Mouse (Mus musculus) skeletal muscle tissue, adult 2 months (tissue): ENCODE measurements at regions not wholly inside any gene's neighbourhood (a gene's known extent, or its start where the extent isn't known, plus 50 kb on each side); places are given as distances from the start of the nearest gene placed in this dataset.

Experiments
- DNase-seq: peaks from one replicate; pipeline ENCODE4 v3.0.0-alpha.2; 2012; ENCODE audit warnings: low read depth, low spot score

DNA sequence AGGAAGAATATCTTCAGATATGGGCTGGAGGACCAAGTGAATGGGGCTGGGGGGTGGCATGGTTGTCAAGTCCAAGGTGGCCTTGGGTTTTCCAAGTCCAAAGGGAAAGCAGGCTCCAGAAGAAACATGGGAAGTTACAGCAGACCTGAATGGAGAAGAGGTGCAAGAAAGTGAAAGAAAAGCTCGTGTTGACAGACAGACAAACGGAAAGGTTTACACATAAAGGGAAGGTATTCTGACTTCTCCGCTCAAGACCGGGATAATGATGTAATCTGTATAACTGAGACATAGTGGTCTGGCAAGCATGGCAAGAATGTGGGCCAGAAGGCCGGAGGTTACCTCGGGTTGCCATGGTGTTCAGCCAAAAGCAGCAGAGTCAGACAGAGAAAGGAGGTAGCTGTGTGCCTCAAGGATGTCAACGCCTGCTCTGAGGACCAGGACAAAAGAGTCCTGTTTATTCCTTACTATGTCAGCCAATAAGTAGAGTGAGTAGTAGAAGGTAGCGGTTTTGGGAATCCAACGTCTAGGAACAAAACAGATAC is 50.8 kb upstream of the Elk3 start:
- no peak for DNase-seq

DNA sequence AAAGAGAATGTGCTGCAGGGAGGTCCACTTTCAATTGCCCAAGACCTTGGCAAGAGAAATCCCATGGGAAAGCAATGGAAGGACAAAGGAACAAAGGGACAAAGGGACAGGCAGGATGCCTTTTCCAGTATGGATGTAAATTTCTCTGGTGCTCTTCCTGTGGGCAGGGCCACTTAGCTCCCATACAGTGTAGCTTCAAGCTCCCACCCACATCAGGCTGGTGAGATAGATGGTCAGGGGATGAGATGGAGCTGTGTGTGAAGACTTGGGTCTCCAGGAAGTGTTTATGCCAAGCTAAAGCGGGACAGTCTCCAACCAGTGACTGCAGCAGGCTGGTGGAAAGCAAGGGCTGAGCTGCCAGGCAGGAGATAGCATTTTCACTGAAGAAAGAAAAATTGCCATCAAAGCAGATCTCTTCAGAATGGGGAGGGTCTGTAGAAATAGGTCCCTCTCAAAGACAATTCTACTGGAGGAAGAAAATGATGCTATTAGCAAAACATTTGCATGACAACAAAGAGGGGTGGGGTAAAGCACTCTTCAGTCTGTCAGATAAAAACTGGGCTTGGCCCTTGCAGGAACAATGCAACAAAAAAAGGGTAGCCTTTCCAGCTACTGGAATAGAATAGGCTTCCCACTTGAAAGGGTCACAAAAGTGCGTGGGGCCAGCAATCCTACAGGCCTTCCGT is 53.3 kb upstream of the Elk3 start:
- no peak for DNase-seq

DNA sequence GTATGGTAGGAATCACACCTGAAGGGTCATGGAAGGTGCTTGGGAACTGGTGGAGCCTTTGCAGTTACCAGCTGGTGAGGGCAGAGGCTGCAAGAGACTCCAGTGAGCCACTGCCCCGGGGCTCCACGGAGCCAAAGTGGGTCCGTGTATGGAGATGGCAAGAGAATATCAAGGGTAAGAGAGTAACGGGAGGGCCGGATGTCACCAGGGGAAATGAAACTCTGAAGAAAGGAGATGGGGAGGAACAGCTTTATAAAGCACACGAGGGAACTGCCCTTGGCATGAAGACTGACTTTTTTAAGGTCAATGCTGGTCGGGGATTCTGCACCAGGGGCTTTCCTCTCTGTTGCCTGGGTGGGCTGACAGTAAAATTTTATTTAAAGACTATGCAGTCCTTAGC is 53.9 kb upstream of the Elk3 start:
- DNase-seq, result peak; percentile 18

DNA sequence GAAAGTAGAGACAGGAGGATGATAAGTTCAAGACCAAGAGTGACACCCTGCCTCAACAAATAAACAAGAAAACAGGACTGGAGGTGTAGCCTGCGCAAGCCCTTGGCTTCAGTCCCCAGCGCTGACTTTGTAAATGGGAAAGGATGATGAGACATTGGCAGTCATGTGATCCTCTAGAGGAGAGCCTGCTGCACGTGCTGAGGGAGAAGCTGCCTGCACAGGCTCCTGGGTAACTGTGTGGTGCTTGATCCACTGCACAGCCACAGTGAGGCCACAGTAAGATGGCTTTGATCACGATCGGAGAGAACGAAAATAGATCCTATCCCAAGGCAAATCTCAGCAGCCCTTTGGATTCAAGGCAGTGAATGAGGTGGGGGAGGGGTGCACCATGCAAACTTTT is 54.4 kb upstream of the Elk3 start:
- no peak for DNase-seq

DNA sequence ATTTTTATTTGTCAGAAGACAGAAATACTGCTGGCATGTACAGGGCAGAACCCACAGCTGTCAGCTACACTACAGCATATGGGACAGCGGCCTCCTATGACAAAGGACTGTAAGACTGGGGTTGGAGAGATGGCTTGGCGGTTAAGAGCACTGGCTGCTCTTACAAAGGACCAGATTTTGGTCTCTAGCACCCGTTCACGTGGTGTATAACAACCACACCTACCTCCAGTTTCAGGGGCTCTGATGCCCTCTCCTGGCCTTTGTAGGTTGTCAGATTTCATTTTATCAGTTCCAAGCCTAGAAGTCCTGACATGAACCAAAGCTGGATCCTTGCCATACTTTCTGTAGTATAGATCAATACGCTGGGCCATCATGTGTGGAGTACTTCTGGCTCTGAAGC is 54.9 kb upstream of the Elk3 start:
- DNase-seq, result no peak

DNA sequence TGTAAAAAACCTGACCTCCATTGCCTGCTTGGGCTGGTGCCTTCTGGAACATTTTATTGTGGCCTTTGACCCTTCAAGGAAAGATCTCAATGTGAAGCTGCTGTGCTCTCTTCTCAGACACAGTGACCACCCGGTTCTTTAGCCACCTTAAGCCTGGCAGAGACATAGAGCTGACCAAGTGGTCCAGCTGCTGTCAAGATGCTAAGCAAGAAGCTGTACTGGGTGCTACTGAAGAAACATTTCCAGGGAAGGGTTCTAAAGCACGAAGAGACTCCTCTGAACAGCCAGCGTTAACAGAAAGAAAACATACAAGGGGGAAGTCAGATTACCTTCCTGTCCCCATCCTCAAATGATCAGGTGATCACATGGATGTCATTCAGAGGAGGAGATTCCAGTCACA is 58.8 kb upstream of the Elk3 start:
- no peak for DNase-seq

DNA sequence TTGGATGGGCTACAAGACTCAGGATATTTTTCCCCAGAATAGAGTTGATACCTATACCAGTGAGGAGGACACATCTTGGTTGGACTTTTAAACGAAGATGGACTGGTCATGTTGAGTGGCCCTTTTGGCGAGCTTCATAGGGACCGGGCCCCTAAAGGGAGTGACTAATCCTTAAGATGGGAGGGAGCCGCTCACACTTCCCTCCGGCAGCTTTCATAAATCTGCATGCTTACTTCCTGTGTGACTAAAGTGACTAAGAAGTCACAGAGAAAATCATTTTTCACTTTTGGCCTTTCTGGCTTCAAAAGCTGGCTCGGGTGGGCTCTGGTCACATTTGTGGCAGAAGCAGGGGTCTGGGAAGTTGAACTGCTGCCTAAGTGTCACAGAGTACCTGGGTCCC is 59.4 kb upstream of the Elk3 start:
- no peak for DNase-seq

DNA sequence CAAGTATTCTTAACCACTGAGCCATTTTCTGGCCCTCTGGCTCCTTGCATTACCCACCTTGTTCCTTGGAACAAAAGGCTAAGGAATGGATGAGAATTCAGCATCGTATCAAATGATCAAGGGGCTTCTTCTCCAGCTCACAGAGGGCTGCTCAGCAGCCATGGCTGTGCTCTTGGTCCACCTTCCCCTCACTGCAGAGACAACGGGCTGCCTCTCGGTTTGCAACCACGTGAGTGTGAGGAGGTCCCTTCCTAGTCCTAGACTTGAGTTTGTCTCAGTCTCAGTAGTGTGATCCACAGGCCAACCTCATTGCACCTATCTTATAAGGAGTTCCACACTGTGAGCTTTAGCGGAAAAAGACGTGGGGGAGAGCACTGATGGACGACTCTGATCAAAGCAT is 61.3 kb upstream of the Elk3 start:
- DNase-seq, result no peak

DNA sequence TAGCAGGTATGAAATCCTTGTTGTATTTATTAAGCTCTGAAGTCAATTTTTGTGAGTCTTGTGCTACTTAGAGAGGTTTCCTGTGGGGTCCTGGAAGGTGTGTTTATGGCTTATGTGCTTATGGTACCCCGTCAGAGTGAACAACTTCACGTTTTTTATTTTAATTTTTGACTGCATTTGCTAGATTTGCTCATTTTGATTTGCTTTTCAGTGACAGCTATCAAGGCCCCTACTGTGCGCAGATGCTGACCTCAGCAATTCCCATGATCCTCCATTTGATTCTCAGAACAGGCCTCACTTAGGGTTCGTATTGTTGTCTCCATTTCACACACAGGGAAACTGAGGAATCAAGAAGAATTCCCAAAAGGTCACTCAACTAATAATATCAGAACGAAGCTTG is 62.3 kb upstream of the Elk3 start:
- DNase-seq, result no peak

DNA sequence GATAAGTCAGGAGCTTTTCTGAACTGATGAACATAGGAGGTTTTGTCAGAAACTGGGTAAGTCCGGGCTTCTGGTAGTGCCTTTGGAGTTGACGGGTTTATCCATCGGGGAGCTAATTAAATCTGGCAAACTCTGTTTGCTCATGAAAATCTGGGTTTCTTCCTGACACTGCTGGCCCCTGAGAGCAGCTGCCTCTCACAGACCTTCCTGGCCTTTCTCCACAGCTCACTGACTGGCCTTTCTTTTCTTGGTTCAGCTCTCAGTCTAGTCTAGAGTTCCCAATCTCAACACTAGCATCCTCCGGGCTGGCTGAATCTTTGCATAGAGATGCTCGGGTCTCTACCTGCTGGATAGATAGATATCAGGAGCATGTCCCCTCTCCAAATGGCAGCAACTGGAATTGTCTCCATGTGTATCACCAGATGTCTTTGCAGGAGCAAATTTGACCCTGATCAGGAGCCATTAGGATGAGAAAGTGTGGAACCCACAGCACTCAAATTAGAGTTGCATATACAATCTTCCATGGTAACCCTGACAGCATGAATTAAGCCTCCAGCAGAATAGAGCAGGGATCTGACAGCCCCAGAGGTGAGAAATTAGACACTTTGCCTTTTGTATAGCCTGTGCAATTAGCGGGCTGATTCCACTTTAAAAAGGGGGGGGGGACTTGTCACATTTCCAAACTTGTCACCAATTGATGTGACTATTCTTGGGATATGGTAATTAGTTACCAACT is 63.2 kb upstream of the Elk3 start:
- no peak for DNase-seq

DNA sequence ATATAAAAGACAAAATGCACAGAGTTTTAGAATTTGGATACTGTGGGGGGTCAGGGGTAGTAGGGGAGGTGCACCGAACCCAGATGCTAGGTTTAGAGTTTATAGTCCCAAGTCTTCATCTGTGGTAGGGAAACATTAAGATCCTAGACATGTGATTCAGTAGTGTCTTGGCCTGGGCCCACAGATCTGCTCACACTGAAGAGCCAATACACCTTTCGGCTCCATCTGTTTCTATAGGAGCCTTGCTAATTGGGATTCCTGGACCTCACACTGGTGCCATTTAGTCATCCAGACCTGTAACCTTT is 63.7 kb upstream of the Elk3 start:
- DNase-seq, result no peak

DNA sequence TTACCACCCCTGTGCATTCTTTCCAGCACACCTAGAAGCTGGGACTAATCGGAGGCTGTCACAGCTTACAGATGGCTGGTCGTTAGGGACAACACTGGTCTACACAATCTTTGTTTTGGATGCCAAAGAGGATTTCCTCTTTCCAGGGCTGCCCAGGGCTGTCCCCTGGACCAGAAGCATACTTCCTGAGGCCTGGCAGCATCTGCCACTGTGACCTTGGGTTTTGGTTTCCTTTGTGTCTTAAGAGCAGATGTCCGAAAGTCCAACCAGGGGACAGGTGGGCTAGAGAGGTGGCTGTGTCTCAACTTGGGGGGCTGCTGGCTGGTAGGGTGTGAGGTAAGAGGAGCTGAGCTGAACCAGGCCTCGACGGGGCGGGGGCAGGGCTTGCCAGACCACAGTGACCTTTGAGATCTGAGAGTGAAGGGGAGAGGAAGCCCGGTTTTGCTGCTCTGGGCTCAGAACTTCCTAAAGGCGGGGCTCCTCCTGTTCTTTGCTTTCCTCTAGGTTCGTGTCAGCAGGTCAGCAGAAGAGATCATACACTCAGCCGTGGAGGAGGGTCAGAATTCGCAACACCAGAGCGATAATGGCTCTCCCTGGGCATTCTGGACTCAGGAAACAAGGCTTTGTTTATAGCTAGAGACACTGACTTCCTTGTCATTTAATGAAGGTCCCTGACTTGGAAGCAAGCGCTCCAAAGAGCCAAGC is 64.2 kb upstream of the Elk3 start:
- peak; percentile 42 for DNase-seq

DNA sequence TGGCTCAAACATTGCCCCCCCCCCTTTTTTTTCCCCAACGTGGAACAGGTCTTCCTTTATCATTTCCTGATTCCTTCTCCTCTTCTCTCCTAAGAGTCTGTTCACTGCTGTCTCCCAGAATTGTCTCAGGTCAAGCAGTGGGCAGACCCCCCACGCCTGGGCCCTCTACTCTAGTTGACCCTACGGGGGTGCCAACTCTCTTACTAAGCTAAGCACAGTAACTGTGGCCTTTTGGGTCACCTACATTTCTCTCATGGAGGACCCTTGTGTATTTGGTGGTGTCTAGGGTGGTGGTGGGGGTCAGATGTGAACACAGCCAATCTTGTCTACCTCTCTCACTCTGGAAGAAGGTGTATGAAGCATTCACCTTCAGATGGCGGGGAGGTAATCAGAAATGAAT is 64.8 kb upstream of the Elk3 start:
- DNase-seq, result no peak

DNA sequence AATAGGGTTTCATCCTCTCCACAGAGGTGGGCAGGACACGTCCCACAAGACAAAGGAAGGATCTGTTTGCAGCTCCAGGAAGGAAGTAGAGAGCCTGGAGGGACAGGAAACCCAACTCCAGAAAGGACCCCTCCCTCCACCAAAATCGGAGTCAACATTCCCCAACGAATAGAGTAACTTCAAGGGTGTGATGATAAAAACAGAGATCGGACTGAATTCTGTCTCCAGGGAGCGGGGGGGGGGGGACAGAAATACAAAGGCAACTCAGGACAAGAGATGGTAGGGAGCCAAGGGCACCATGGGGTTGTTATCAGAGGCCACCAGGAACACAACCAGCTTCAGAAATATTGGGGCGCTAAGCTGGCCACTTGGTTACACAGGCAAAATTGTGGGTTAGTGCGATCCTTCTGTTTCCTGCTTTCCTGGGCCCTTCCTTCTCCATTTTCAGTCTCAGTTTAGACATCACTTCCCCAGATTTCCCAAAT is 65.6 kb upstream of the Elk3 start:
- DNase-seq, result peak; percentile 46

DNA sequence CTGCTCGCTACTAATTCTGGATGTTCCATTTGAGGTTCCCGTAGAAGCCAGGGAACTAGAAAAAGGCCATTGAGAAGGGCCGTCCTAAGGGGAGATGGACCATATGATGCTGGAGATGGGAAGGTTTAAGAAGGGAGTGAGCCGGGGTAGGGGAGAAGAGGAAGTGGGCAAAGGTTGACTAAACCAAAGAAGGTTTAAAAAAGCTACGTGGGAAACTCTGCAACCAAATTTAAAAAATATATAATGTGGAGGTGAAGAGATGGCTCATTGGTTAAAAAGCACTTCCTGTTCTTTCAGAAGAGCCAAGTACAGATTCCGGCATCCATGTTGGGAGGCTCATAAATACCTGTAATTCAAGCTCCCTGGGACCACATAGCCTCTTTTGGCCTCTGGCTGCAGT is 63.9 kb upstream of the Lta4h start:
- DNase-seq, result no peak

DNA sequence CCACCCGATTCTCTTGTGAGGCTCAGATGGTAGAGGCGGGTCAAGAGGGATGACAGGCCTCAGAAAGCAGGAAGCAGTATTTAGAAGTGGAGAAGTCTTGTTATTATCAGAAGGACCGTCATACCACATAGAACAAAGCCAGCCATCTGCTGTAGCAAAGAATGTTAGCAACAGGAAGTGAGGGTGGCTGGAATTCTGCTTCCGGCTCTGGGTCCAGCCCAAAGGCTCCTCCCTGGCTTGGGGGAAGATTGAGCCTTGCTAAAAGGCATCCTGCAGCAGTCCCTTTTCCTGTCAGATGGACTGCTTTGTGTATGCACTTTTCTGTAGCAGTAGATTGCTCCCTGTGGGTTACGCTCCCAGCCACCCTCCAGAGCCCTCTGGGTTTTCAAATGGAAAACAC is 61.9 kb upstream of the Lta4h start:
- DNase-seq, result no peak

DNA sequence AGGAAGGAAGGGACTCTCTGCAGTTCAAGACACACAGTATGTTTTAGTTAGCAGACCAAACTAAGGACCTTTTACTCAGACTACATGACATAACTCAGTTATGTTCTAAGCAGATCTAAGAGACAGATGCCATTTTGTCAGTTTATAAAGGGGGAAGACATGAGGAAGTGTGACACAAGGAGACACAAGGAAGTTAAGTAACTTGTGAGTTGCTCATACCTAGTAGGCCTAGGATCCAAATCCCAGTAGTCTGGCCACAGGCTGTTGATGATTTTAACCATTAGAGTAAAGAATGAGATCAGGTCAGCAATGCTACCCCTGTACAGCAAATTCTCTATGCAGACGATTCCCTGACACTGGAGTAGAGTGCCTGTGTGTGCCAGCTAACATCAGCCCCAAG is 59.3 kb upstream of the Lta4h start:
- no peak for DNase-seq

DNA sequence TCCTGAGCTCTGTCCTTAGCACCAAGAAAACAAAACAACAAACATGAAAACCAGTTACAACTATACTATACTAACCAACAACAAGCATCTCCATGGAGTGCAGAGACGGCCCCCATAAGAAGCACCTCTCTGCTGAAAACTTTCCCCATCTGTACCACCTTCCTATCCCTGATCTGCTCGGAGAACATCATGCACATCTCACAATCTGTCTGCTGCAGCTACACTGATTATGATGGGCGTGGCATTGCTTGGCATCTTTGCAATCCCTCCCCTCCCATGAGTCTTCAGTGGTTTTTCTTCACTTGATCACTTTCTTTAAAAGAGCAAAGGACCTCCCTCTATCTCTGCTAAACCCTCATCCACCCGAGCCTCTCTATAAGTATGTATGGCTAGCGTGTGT is 55.5 kb upstream of the Lta4h start:
- DNase-seq, result no peak

DNA sequence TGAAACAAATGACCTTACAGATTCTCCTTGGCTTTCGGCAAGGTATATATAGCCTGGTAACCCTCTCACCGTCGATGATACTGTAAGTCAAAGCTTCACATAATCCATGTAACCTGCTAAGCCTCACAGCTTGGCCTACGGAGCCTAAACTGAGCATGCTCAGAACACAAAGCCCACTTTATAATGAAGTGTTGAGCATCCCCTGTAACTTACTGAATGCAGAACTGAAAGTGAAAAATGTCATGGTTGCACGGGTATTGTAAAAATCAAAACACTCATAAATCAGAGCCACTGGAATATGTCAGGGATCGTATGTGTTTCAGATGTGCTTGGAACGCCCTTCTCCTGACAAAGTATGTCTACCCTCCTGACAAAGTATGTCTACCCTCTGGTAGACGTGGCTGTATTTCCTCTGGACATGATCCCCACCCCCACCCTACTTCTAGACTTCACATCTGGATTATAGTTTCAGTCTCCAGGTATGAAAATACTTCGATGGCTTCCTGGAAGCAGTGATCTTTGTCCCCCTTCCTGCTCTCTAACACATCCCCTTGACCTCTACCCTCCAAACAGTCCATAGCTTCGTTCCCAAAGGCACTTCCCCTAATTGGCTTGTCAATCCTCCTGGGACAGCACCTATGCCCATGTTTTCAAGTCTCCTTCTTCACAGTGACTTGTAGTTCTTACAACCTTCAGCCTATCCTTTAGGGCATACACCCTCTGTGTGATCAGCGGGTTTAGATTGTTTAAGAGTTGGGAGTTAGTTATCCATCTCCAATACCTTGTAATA is 54.5 kb upstream of the Lta4h start:
- no peak for DNase-seq

DNA sequence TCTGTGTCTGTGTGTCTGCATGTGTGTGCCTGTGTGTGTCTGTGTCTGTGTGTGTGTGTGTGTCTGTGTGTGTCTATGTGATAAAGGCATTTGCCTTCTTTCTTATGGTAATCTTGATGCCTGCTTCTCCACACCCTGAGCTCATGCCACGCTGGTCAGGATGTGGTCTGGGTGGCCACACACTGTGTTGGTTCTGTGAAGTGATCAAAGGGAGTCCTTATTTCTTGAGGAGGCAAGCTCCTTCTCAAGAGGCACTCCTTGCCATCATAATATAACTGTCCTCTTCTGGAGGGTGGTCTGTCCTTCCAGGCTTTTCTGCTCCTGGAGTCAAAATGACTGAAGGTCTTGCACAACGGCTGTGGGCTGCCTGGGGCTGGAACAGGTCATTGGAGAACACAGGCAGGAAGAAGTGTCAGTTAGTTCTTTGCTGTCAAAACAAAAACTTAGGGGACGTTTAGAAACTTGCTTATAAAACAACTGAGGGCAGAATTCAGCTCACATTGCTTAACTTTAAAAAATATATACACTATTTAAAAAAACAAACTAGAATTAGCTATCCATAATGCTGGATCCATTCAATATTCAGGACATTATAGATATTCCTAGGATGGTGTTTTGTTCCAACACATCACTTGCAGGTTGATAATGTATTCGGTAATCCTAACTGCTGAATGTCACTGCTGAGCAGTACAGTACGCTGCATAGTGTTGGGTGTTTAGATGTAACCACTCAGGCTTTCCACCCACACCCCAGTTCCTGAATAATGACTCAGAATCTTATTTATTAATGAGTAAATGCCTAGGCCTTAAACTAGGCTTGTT is 50.3 kb upstream of the Lta4h start:
- no peak for DNase-seq
